Mouse (Mus musculus) heart, embryonic 11.5 days (tissue): ENCODE results near the gene Bend3. TPM values are rescaled to one million over a fixed set of nuclear protein-coding genes. Genes with fewer than 3 reads are reported as not detected.
"Not testable (repeated sequence)": the region's sequence is repeated elsewhere in the genome, so short reads cannot be mapped to it uniquely, and the experiment has no call there.

Experiments used
- ATAC-seq: fragments of 200-750 bp; cut with Nextera tagmentation; replicated peaks from 2 replicates; pipeline ENCODE4 v1.8.0; 2017; ENCODE audit warnings: moderate library complexity; ENCODE audit not compliant: insufficient number of reproducible peaks, low FRiP score, low TSS enrichment
- H3K27ac ChIP-seq: fragments of 300-500 bp; sonication (generic); 2 replicates; pipeline ENCODE4 v1.5.1; 2014; ENCODE audit warnings: mild to moderate bottlenecking, low read depth, low read length
- H3K27me3 ChIP-seq: fragments of 300-500 bp; sonication (generic); 2 replicates; pipeline ENCODE4 v1.6.1; 2014; ENCODE audit warnings: mild to moderate bottlenecking, low read length, mixed read lengths; ENCODE audit not compliant: control insufficient read depth, insufficient read depth
- H3K36me3 ChIP-seq: fragments of 300-500 bp; sonication (generic); 2 replicates; pipeline ENCODE4 v1.6.1; 2014; ENCODE audit warnings: mild to moderate bottlenecking, low read length, moderate library complexity, mixed read lengths; ENCODE audit not compliant: control insufficient read depth, insufficient read depth
- H3K4me1 ChIP-seq: fragments of 300-500 bp; sonication (generic); 2 replicates; pipeline ENCODE4 v1.6.1; 2014; ENCODE audit warnings: low read length; ENCODE audit not compliant: control insufficient read depth, insufficient read depth
- H3K4me2 ChIP-seq: fragments of 300-500 bp; sonication (generic); 2 replicates; pipeline ENCODE4 v1.6.1; 2014; ENCODE audit warnings: mild to moderate bottlenecking, moderate library complexity
- H3K4me3 ChIP-seq: fragments of 300-500 bp; sonication (generic); 2 replicates; pipeline ENCODE4 v1.5.1; 2014; ENCODE audit warnings: low read depth, low read length
- H3K9ac ChIP-seq: fragments of 300-500 bp; sonication (generic); 2 replicates; pipeline ENCODE4 v1.6.1; 2014; ENCODE audit warnings: mild to moderate bottlenecking, low read depth, low read length, moderate library complexity
- H3K9me3 ChIP-seq: fragments of 300-500 bp; sonication (generic); replicated peaks from 2 replicates; pipeline ENCODE4 v1.6.1; 2016; ENCODE audit warnings: low read length; ENCODE audit not compliant: control insufficient read depth
- WGBS: fragments of 180-500 bp; shearing (Covaris S2); extraction: QIAGEN DNeasy Blood & Tissue Kit; methylation state at CpG from one replicate; pipeline ENCODE4 v1.1.7; 2014; ENCODE audit not compliant: insufficient replicate concordance; 5-methylcytosine and 5-hydroxymethylcytosine counted together
- polyA plus RNA-seq: library from polyadenylated mRNA; unstranded; fragments of >200 nt; fragmentation: Nextera tagmentation; extraction: Ambion mirVana; gene quantifications from 2 replicates; pipeline ENCODE4 v1.2.1, GENCODE M21; 2014

The Bend3 gene
- polyA plus RNA-seq, 1 experiment from 2014 or later: 3.9 TPM

- H3K4me1 ChIP-seq: no peaks in the 10 kb centered on the region
- H3K27ac ChIP-seq: no peak overlapping the region
- H3K4me3 ChIP-seq: no peak overlapping the region
- H3K9ac ChIP-seq: no peak overlapping the region
- no peaks in the 10 kb centered on the region for H3K27me3 ChIP-seq
- WGBS: 63% methylated on average over 4 of the region's 4 CpGs
- H3K36me3 ChIP-seq: peaks cover 17% of the 10 kb centered on the region
- no peak overlapping the region for H3K4me2 ChIP-seq
- ATAC-seq: no peak
- H3K9me3 ChIP-seq: no peaks in the 10 kb centered on the region
These were observed 28.4 kb downstream of the Bend3 start for GRCm38 (mm10) chr10:43507051-43507450.

GRCm38 (mm10) chr10:43509228-43509627, 30.6 kb downstream of the Bend3 start:
- Histone ChIP-seq H3K9me3 (no peaks in the 10 kb centered on the region), H3K36me3 (peaks cover 23% of the 10 kb centered on the region), H3K27me3 (no peaks in the 10 kb centered on the region), H3K4me1 (no peaks in the 10 kb centered on the region), H3K4me3 (no peak overlapping the region), H3K4me2 (no peak overlapping the region), H3K9ac (no peak overlapping the region), H3K27ac (no peak overlapping the region)
- ATAC-seq: no peak
- WGBS: 93% methylated on average over 7 of the region's 7 CpGs

GRCm38 (mm10) chr10:43512976-43513375, 34.3 kb downstream of the Bend3 start:
- WGBS: 89% methylated on average over 10 of the region's 10 CpGs
- no peaks in the 10 kb centered on the region for H3K9me3 ChIP-seq
- no peak for ATAC-seq

GRCm38 (mm10) chr10:43516992-43517660, 38.5 kb downstream of the Bend3 start:
- H3K27ac ChIP-seq: no peak overlapping the region
- H3K9ac ChIP-seq: no peak overlapping the region
- no peaks in the 10 kb centered on the region for H3K9me3 ChIP-seq
- H3K4me2 ChIP-seq: no peak overlapping the region
- no peaks in the 10 kb centered on the region for H3K27me3 ChIP-seq
- no peak overlapping the region for H3K4me3 ChIP-seq
- 71% methylated on average over 6 of the region's 6 CpGs for WGBS
- H3K36me3 ChIP-seq: peaks cover 6% of the 10 kb centered on the region; the same call in 1 of the 2 replicates
- no peak for ATAC-seq
- H3K4me1 ChIP-seq: no peaks in the 10 kb centered on the region

More at GRCm38 (mm10) chr10:43512976-43513375, 34.3 kb downstream of the Bend3 start:
- H3K36me3 ChIP-seq: peaks cover 21% of the 10 kb centered on the region
- no peak overlapping the region for H3K4me2 ChIP-seq
- H3K27ac ChIP-seq: no peak overlapping the region
- H3K27me3 ChIP-seq: no peaks in the 10 kb centered on the region
- H3K4me3 ChIP-seq: no peak overlapping the region
- H3K4me1 ChIP-seq: no peaks in the 10 kb centered on the region
- no peak overlapping the region for H3K9ac ChIP-seq

- Histone ChIP-seq H3K9ac (no peak overlapping the region), H3K27ac (no peak overlapping the region), H3K9me3 (no peaks in the 10 kb centered on the region), H3K4me2 (no peak overlapping the region), H3K36me3 (peaks cover 5% of the 10 kb centered on the region; the same call in 1 of the 2 replicates), H3K4me3 (no peak overlapping the region), H3K27me3 (no peaks in the 10 kb centered on the region), H3K4me1 (no peaks in the 10 kb centered on the region)
- 60% methylated on average over 4 of the region's 4 CpGs for WGBS
- no peak for ATAC-seq
These were observed 39.2 kb downstream of the Bend3 start for GRCm38 (mm10) chr10:43517836-43518235.

- peaks cover under 1% of the 10 kb centered on the region; the same call in 1 of the 2 replicates for H3K36me3 ChIP-seq
- H3K4me2 ChIP-seq: no peak overlapping the region
- ATAC-seq: no peak
- no peaks in the 10 kb centered on the region for H3K4me1 ChIP-seq
- H3K9ac ChIP-seq: no peak overlapping the region
- H3K27ac ChIP-seq: no peak overlapping the region
- H3K9me3 ChIP-seq: no peaks in the 10 kb centered on the region
- no peak overlapping the region for H3K4me3 ChIP-seq
- no peaks in the 10 kb centered on the region for H3K27me3 ChIP-seq
- WGBS: 70% methylated on average over 13 of the region's 13 CpGs
These were observed 39.7 kb downstream of the Bend3 start for GRCm38 (mm10) chr10:43518368-43518767.

- Histone ChIP-seq H3K27ac (no peak overlapping the region), H3K4me2 (no peak overlapping the region), H3K36me3 (no peaks in the 10 kb centered on the region), H3K9me3 (no peaks in the 10 kb centered on the region), H3K4me1 (no peaks in the 10 kb centered on the region), H3K9ac (no peak overlapping the region), H3K4me3 (no peak overlapping the region), H3K27me3 (no peaks in the 10 kb centered on the region)
- ATAC-seq: no peak
- 82% methylated on average over 2 of the region's 2 CpGs for WGBS
These were observed 41.3 kb downstream of the Bend3 start for GRCm38 (mm10) chr10:43519977-43520376.

GRCm38 (mm10) chr10:43523931-43524330, 45.3 kb downstream of the Bend3 start, which contains the start of gene Gm9803:
Gene Gm9803 (plus strand): TSS chr10:43524084.
- ATAC-seq: not testable (repeated sequence)

More at GRCm38 (mm10) chr10:43523931-43524330, 45.3 kb downstream of the Bend3 start, which contains the start of gene Gm9803:
- not testable (repeated sequence) for H3K27me3 ChIP-seq, H3K4me2 ChIP-seq, H3K4me3 ChIP-seq, H3K27ac ChIP-seq, H3K9ac ChIP-seq, H3K4me1 ChIP-seq, H3K9me3 ChIP-seq, H3K36me3 ChIP-seq
- WGBS: 97% methylated on average over 10 of the region's 10 CpGs
